Mouse (Mus musculus) erythroblast, embryonic 14.5 days (primary cell): ENCODE data around the gene Wdr38. TPM values are rescaled to one million over a fixed set of nuclear protein-coding genes. Genes with fewer than 3 reads are reported as not detected.
A peak's percentile ranks its signal among the peaks of the same experiment; 100 is the strongest.

Experiments
- H3K27me3 ChIP-seq: 2 replicates; pipeline ENCODE4 v1.6.1; 2012; ENCODE audit warnings: inconsistent platforms; ENCODE audit not compliant: control insufficient read depth
- H3K36me3 ChIP-seq: 2 replicates; pipeline ENCODE4 v1.6.1; 2012; ENCODE audit warnings: mild to moderate bottlenecking, inconsistent platforms; ENCODE audit not compliant: control insufficient read depth
- H3K4me1 ChIP-seq: 2 replicates; pipeline ENCODE4 v1.6.1; 2012; ENCODE audit warnings: inconsistent platforms; ENCODE audit not compliant: control insufficient read depth
- H3K4me3 ChIP-seq: replicated peaks from 2 replicates; pipeline ENCODE3; 2012; ENCODE audit warnings: moderate library complexity, mild to moderate bottlenecking, inconsistent platforms
- H3K9me3 ChIP-seq: 2 replicates; pipeline ENCODE4 v1.6.1; 2012; ENCODE audit warnings: low read length, inconsistent platforms, mixed read lengths; ENCODE audit not compliant: control insufficient read depth
- GATA1 ChIP-seq: IDR thresholded peaks from 2 replicates; pipeline ENCODE4 v1.6.1; 2012; ENCODE audit warnings: low read length, inconsistent platforms, mixed read lengths
- TAL1 ChIP-seq: IDR thresholded peaks from 3 replicates; pipeline ENCODE4 v1.6.1; 2012; ENCODE audit warnings: low read length, inconsistent platforms, mixed read lengths
- polyA plus RNA-seq: library from polyadenylated mRNA; stranded (reverse); fragments of >175 nt; gene quantifications from 2 replicates; pipeline ENCODE4 v1.2.3, GENCODE M21; 2012

Gene Wdr38
- polyA plus RNA-seq, result not detected in 2 replicates

DNA sequence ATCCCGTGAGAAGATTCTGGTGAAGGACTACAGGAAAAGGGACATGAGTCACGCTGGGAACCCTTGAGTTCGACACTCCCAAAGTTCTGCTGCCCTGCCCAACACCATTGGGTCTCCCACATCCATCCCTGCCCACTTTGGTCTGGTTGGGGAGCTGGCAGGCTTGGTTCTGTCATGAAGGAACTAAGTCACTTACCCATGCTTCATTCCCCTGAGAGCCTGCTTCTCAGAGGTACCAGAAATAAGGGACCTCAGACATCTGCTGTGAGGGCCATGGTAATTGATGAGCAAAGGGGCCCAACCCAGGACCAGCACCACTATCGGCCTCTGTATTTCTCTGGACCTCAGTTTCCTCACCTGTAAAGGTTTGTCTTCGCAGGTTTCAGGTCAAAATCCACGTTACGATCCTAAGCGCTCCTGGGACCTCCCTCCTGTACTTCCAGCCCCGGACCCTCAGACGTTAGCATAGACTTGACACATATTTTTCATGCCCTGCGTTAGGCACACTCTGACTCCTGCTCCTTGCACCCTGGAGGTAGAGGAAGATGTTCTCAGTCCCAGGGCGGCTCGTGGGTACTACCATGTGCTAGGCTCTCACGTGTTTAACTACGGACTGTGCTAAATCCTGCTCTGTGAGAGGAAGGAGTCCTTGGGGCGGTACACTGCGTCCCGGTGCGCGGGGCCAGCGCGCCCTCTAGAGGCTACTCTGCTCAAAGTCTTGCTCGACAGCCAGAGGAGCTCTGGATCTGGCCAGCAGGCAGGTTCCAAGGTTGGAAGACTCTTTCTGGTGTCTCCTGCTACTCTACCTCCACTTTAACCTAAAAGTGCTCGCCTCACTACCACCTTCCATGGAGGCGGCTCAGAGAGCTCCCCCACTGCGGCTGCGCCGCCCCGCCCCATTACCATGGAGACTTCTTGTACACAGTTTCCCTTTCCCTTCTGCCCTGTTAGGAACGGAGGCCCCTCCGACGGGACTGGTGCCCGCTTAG, at the start of gene Wdr38:
Gene Wdr38 (plus strand): TSS at position 91 of the 989 bp plus-strand sequence.
- H3K36me3 ChIP-seq, result peaks cover 37% of the 10 kb centered on the region
- H3K4me3 ChIP-seq, result peak within 1 kb of the TSS; percentile 63
- no peak for TF ChIP-seq TAL1
- TF ChIP-seq GATA1, result no peak
- no peaks in the 10 kb centered on the region for H3K27me3 ChIP-seq
- H3K4me1 ChIP-seq, result peaks cover 45% of the 10 kb centered on the region
- no peaks in the 10 kb centered on the region for H3K9me3 ChIP-seq

DNA sequence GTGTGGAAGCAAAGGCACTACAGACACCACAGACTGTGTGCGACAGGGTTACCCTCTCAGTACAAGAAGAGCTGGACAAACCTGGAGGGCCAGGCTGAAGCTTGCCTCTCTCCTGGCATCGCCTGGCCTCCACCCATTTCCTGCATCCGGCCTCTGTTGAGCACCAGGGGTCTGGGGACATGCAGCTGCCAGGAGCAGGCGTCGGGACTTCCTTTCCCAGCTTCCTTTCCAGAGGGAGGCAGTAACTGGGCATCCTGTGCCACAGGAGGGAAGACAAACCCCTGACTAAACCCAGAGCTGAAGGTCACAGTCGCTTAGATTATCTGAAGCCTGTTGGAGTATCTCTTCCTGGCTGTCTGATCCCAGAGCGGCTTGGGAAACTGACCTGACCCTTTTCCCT, 49.7 kb upstream of the Wdr38 start:
- TF ChIP-seq TAL1, result no peak
- TF ChIP-seq GATA1, result no peak
- Histone ChIP-seq H3K9me3 (no peaks in the 10 kb centered on the region), H3K27me3 (no peaks in the 10 kb centered on the region), H3K36me3 (no peaks in the 10 kb centered on the region), H3K4me1 (peaks cover 23% of the 10 kb centered on the region), H3K4me3 (no peak overlapping the region)

DNA sequence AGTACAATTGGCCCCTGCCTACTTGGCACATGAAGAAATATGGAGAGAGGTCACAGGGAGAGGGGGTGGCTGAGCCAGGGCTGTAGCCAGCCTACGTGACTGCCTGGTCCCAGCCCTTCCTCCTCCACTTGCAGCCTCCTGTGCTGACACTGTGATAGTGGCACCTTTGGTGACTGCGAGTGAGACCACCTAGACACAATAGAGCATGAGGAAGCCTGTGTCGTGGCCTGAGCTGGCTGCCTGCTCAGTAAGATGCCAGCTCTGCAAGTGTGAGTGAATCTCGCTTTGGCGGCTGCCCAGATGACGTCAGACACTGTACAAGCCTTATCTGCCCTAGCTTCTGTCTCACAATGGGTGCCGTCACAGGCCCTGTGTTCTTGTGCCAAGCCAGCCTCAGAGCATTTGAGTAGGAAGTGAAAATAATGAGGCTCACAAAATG, 47.0 kb upstream of the Wdr38 start:
- Histone ChIP-seq H3K36me3 (no peaks in the 10 kb centered on the region), H3K4me3 (no peak overlapping the region), H3K27me3 (no peaks in the 10 kb centered on the region), H3K9me3 (no peaks in the 10 kb centered on the region), H3K4me1 (peaks cover 26% of the 10 kb centered on the region)
- TF ChIP-seq GATA1 (no peak), TAL1 (no peak)

GRCm38 (mm10) chr2:38953152-38953883, 44.0 kb upstream of the Wdr38 start:
- TF ChIP-seq GATA1 (no peak), TAL1 (no peak)
- no peaks in the 10 kb centered on the region for H3K36me3 ChIP-seq

GRCm38 (mm10) chr2:38956062-38956461, 41.2 kb upstream of the Wdr38 start:
- no peak overlapping the region for H3K4me3 ChIP-seq
- H3K9me3 ChIP-seq, result no peaks in the 10 kb centered on the region
- H3K4me1 ChIP-seq, result peaks cover 13% of the 10 kb centered on the region
- TF ChIP-seq GATA1 (no peak), TAL1 (no peak)
- H3K36me3 ChIP-seq, result no peaks in the 10 kb centered on the region
- H3K27me3 ChIP-seq, result no peaks in the 10 kb centered on the region

More at GRCm38 (mm10) chr2:38953152-38953883, 44.0 kb upstream of the Wdr38 start:
- Histone ChIP-seq H3K27me3 (no peaks in the 10 kb centered on the region), H3K4me3 (no peak overlapping the region), H3K9me3 (no peaks in the 10 kb centered on the region), H3K4me1 (peaks cover 34% of the 10 kb centered on the region)

DNA sequence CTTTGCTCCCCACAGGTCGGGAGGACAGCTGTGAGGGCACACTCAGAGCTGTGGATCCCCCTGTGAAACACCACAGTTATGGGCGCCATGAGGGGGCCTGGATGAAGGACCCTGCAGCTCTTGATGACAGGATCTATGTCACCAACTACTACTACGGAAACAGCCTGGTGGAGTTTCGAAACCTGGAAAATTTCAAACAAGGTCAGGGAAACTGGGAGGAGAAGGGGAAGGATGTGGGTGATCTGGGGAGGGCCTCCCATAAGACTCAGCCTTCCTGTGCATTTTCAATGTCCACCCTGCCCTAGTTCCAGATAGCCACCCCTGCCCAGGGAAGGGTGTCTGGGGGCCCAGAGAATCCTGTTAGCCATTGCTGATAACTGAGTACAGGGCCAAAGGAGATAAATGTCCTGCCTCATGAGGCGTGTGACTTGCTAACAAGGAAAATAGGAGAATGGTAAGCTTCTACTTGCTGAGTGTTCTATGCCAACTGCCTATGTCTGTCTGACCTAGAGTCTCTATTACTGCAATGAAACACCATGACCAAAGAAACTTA, 39.5 kb upstream of the Wdr38 start:
- TF ChIP-seq TAL1, result no peak
- no peak for TF ChIP-seq GATA1
- Histone ChIP-seq H3K9me3 (no peaks in the 10 kb centered on the region), H3K27me3 (no peaks in the 10 kb centered on the region), H3K4me1 (peaks cover 14% of the 10 kb centered on the region), H3K36me3 (no peaks in the 10 kb centered on the region), H3K4me3 (no peak overlapping the region)

DNA sequence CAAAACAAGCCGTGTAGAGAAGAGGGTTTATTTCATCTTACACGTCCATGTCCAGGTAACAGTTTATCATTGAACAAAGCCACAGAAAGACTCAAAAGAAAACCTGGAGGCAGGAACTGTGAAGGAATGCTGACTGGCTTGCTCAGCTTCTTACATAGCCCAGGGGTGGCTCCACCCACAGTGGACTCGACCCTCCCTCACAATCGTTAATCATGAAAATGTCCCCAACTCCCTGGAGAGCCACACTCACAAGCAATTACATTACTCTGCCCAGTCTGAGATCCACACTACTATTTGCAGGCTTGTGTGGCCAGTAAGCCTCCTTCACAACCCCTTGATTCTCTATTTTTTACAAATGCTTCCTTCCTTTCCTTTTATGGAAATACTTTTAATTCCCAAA, 33.1 kb upstream of the Wdr38 start:
- H3K4me3 ChIP-seq, result no peak overlapping the region
- TF ChIP-seq TAL1, result no peak
- no peaks in the 10 kb centered on the region for H3K27me3 ChIP-seq
- no peaks in the 10 kb centered on the region for H3K9me3 ChIP-seq
- peaks cover 8% of the 10 kb centered on the region for H3K4me1 ChIP-seq
- H3K36me3 ChIP-seq, result no peaks in the 10 kb centered on the region

GRCm38 (mm10) chr2:38969650-38970049, 27.6 kb upstream of the Wdr38 start:
- no peaks in the 10 kb centered on the region for H3K27me3 ChIP-seq
- H3K4me3 ChIP-seq, result no peak overlapping the region
- H3K4me1 ChIP-seq, result peaks cover 46% of the 10 kb centered on the region
- no peaks in the 10 kb centered on the region for H3K36me3 ChIP-seq
- TF ChIP-seq TAL1, result no peak
- TF ChIP-seq GATA1, result no peak
- H3K9me3 ChIP-seq, result no peaks in the 10 kb centered on the region

DNA sequence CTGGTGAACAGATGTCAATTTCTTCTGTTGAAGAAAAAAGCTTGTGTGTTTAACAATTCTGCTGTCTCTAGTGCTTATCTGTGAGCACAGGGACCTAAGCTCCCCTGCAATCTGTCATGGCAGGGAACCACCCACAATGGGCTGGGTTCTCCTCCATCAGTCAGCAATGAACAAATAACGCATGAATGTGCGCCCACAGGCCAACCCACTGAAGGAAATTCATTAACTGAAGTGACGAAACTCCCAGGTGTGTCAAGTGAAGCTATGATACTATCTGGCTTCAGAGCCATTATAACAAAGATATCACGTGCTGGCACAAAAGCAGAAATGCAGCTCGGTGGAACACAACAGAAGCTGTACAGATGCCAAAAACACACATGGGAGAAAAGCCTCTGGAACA, 27.2 kb upstream of the Wdr38 start:
- Histone ChIP-seq H3K27me3 (no peaks in the 10 kb centered on the region), H3K4me1 (peaks cover 46% of the 10 kb centered on the region), H3K36me3 (no peaks in the 10 kb centered on the region), H3K9me3 (no peaks in the 10 kb centered on the region), H3K4me3 (no peak overlapping the region)
- TF ChIP-seq GATA1, result peak; percentile 53; the same call in 1 of the 2 replicates
- peak; percentile 63 for TF ChIP-seq TAL1
